Comparison of ENCODE assay signal across 8 mouse cellular contexts in genomic region chr3:30510105-30510504, GRCm38 (mm10). TPM values are rescaled to one million over a fixed set of nuclear protein-coding genes. Genes with fewer than 3 reads are reported as not detected.
A peak's percentile ranks its signal among the peaks of the same experiment; 100 is the strongest.
DNase-seq lines count a peak whose midpoint lies in the region; ATAC-seq and TF ChIP-seq lines count a peak whose summit lies in the region.

No protein-coding gene starts in this region.

- WGBS in liver, embryonic 12.5 days (ENCODE audit: insufficient replicate concordance) = 3% methylated on average over 16 of the region's 16 CpGs
- 2% methylated on average over 16 of the region's 16 CpGs for WGBS in hindbrain, embryonic 13.5 days
- WGBS in liver, embryonic 15.5 days (ENCODE audit: insufficient replicate concordance) = 2% methylated on average over 16 of the region's 16 CpGs
- WGBS in stomach, postnatal 0 days = 22% methylated on average over 16 of the region's 16 CpGs

- H3K36me3 ChIP-seq in liver, embryonic 12.5 days = no peaks in the 10 kb centered on the region
- H3K36me3 ChIP-seq in hindbrain, embryonic 13.5 days = no peaks in the 10 kb centered on the region
- H3K36me3 ChIP-seq in liver, embryonic 15.5 days (replicated peaks) = no peaks in the 10 kb centered on the region
- H3K36me3 ChIP-seq in stomach, postnatal 0 days (ENCODE audit: control insufficient read depth, insufficient read depth, low read length) = no peaks in the 10 kb centered on the region

- H3K4me2 ChIP-seq in liver, embryonic 12.5 days = peak overlapping the region; percentile 77; the same call in 1 of the 2 replicates
- H3K4me2 ChIP-seq in hindbrain, embryonic 13.5 days = peak overlapping the region; percentile 72
- H3K4me2 ChIP-seq in liver, embryonic 15.5 days = peak overlapping the region; percentile 68; the same call in 1 of the 2 replicates
- peak overlapping the region; percentile 80 for H3K4me2 ChIP-seq in stomach, postnatal 0 days (replicated peaks; ENCODE audit: low read depth)

- no peak for TF ChIP-seq CTCF in stomach, postnatal 0 days (IDR thresholded peaks at IDR 0.05; ENCODE audit: low read depth)

- peaks cover 18% of the 10 kb centered on the region; the same call in 1 of the 2 replicates for H3K4me1 ChIP-seq in liver, embryonic 12.5 days
- peaks cover 64% of the 10 kb centered on the region for H3K4me1 ChIP-seq in hindbrain, embryonic 13.5 days (replicated peaks)
- peaks cover 20% of the 10 kb centered on the region for H3K4me1 ChIP-seq in liver, embryonic 15.5 days (replicated peaks)
- no peaks in the 10 kb centered on the region for H3K4me1 ChIP-seq in stomach, postnatal 0 days (replicated peaks; ENCODE audit: control insufficient read depth, insufficient read depth)

- no peak for ATAC-seq in liver, embryonic 12.5 days
- ATAC-seq in hindbrain, embryonic 13.5 days (ENCODE audit: low FRiP score) = no peak
- ATAC-seq in liver, embryonic 15.5 days (ENCODE audit: insufficient read depth) = no peak
- ATAC-seq in stomach, postnatal 0 days (ENCODE audit: low FRiP score, low TSS enrichment) = no peak
- no peak for ATAC-seq in inflammation-experienced regulatory T-cells, adult 6 months

- no peak overlapping the region for H3K9ac ChIP-seq in liver, embryonic 12.5 days
- peak overlapping the region; percentile 35; the same call in 1 of the 2 replicates for H3K9ac ChIP-seq in hindbrain, embryonic 13.5 days
- H3K9ac ChIP-seq in liver, embryonic 15.5 days = no peak overlapping the region
- H3K9ac ChIP-seq in stomach, postnatal 0 days (ENCODE audit: low read length) = peak overlapping the region; percentile 83

- H3K27me3 ChIP-seq in liver, embryonic 12.5 days (replicated peaks) = peaks cover 100% of the 10 kb centered on the region
- H3K27me3 ChIP-seq in hindbrain, embryonic 13.5 days = peaks cover 84% of the 10 kb centered on the region
- H3K27me3 ChIP-seq in liver, embryonic 15.5 days = peaks cover 100% of the 10 kb centered on the region
- H3K27me3 ChIP-seq in stomach, postnatal 0 days (ENCODE audit: control insufficient read depth, insufficient read depth, low read length) = no peaks in the 10 kb centered on the region

- TF ChIP-seq EP300 in stomach, postnatal 0 days (optimal IDR thresholded peaks at IDR 0.05) = no peak

- no peak for DNase-seq in liver
- DNase-seq in stomach, postnatal 0 days (ENCODE audit: low spot score) = peak; percentile 40
- no peak for DNase-seq in c-Kit-positive CD71-positive TER-119-positive erythroid progenitor cells, embryonic 14.5 days (ENCODE audit: low spot score)
- no peak for DNase-seq in thymus, postnatal 0 days (ENCODE audit: low spot score)

- H3K27ac ChIP-seq in liver, embryonic 12.5 days = no peak overlapping the region
- no peak overlapping the region for H3K27ac ChIP-seq in hindbrain, embryonic 13.5 days
- H3K27ac ChIP-seq in liver, embryonic 15.5 days (replicated peaks) = no peak overlapping the region
- H3K27ac ChIP-seq in stomach, postnatal 0 days (replicated peaks) = peak overlapping the region; percentile 96

- no peaks in the 10 kb centered on the region for H3K9me3 ChIP-seq in liver, embryonic 12.5 days (replicated peaks)
- no peaks in the 10 kb centered on the region for H3K9me3 ChIP-seq in hindbrain, embryonic 13.5 days
- H3K9me3 ChIP-seq in liver, embryonic 15.5 days (replicated peaks) = no peaks in the 10 kb centered on the region
- no peaks in the 10 kb centered on the region for H3K9me3 ChIP-seq in stomach, postnatal 0 days (ENCODE audit: control insufficient read depth, low read length)

- peak overlapping the region; percentile 54; the same call in 1 of the 2 replicates for H3K4me3 ChIP-seq in liver, embryonic 12.5 days
- peak overlapping the region; percentile 51 for H3K4me3 ChIP-seq in hindbrain, embryonic 13.5 days
- H3K4me3 ChIP-seq in liver, embryonic 15.5 days (replicated peaks) = no peak overlapping the region
- peak overlapping the region; percentile 70 for H3K4me3 ChIP-seq in stomach, postnatal 0 days (ENCODE audit: low read depth, low read length)

RNA-seq across cellular contexts. Expression of gene Mecom, which starts 37.7 kb away (rescaled TPM):
- polyA plus RNA-seq in liver, embryonic 12.5 days (2016; fragmentation: Nextera tagmentation; extraction: Ambion mirVana) = 1.8 and 2.3 TPM in 2 replicates
- polyA plus RNA-seq in hindbrain, embryonic 13.5 days (2015; fragmentation: Nextera tagmentation; extraction: Ambion mirVana) = 12.3 and 18.4 TPM in 2 replicates
- polyA plus RNA-seq in liver, embryonic 15.5 days (2015; fragmentation: Nextera tagmentation; extraction: Ambion mirVana) = 0.79 and 1.0 TPM in 2 replicates
- polyA plus RNA-seq in stomach, postnatal 0 days (2015; fragmentation: Nextera tagmentation; extraction: Ambion mirVana) = 25.7 and 27.9 TPM in 2 replicates
- polyA plus RNA-seq in thymus, postnatal 0 days (2015; fragmentation: Nextera tagmentation; extraction: Ambion mirVana) = 1.1 and 1.2 TPM in 2 replicates
- polyA plus RNA-seq in inflammation-experienced regulatory T-cells, adult 6 months (2017; shearing (Covaris generic)) = not detected

Comparison
In these comparisons a context has a peak if more than half of its experiments do, and no peak if none do; other contexts are left out.
1. H3K9ac ChIP-seq: peak in hindbrain, embryonic 13.5 days (single experiment) and stomach, postnatal 0 days (single experiment); none in liver, embryonic 12.5 days (single experiment) and liver, embryonic 15.5 days (single experiment).
2. Peak in every context shown above with its lines, with median percentiles within 50 percentile points of each other: H3K4me2 ChIP-seq.